Mouse (Mus musculus) left cerebral cortex, postnatal 25 days (tissue): ENCODE measurements at regions not wholly inside any gene's neighbourhood (a gene's known extent, or its start where the extent isn't known, plus 50 kb on each side); places are given as distances from the start of the nearest gene placed in this dataset.

ENCODE experiments used
- DNase-seq, 2 experiments: peaks; one replicate each; pipeline ENCODE4 v3.0.0; 2022; ENCODE audit warnings: low spot score in 2 of 2, mixed read lengths in 1 of 2
- intact Hi-C: fragments of 180-260 bp; cut with DNase I; formaldehyde crosslinking; loops from one replicate; pipeline ENCODE4 v1.15.1; 2025

DNA sequence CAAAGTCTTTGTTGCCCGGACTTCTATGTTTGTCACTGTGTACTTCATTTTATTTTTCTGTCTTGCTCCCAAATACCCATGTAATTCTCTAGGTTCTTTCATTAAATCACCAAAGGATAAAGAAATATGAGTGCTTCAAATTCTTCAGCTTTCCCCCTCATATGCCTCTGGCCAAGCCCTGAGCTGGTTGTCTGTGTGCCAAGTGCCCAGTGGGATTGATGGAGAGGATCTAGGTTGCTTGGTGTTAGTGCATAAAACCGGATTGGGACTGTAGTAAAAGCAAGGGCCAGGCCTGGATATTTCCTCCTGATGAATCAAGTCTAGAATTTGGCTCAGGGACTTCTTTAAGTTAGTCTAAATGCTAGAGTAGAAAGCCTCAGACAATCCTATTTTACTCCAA, 229.0 kb downstream of the Sec61b start:
- no peak for DNase-seq
- intact Hi-C loops: no loop called here

GRCm38 (mm10) chr4:47704607-47705006, 230.1 kb downstream of the Sec61b start:
- intact Hi-C loops: no loop called here

DNA sequence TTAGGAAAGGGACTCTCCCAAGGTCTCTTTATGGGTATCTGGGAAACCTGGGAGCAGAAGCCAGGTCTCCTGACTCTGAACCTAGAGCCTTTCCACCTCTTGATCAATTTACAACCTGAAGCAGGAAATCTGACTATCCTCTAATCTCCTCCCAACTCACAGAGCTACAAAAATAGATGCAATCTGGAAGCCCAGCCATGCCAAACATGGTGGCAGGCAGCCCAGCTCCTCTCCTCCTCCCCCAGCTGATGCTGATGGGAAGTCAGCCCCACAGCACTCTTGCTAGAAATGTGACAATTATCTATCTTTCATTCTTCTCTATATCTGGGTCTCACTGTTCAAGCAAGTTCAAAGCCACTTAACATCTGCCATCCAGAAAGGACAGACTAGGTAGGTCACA, 233.5 kb downstream of the Sec61b start:
- intact Hi-C loops: no loop called here
- peak; percentile 61 to 93 for DNase-seq

More at GRCm38 (mm10) chr4:47704607-47705006, 230.1 kb downstream of the Sec61b start:
- DNase-seq: no peak

DNA sequence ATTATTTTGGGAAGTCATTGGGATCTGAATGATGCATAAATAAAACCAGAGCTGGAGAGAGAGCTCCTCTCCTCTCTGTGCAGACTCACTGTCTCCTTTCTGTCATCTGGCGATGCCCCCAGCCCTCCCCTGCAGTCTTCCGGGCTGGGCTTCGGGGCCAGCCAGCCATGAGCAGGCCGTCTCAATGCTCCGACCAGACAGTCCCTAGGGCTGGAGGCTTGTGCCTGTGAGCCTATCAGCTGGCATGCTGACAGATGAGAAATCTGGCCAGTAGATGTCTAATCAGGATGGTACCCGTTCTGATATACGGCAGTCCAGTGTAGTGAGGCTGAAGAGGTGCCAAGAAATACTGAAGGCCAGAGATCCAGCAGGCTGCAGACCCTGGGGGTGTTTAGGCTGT, 238.9 kb downstream of the Sec61b start:
- intact Hi-C loops: no loop called here

DNA sequence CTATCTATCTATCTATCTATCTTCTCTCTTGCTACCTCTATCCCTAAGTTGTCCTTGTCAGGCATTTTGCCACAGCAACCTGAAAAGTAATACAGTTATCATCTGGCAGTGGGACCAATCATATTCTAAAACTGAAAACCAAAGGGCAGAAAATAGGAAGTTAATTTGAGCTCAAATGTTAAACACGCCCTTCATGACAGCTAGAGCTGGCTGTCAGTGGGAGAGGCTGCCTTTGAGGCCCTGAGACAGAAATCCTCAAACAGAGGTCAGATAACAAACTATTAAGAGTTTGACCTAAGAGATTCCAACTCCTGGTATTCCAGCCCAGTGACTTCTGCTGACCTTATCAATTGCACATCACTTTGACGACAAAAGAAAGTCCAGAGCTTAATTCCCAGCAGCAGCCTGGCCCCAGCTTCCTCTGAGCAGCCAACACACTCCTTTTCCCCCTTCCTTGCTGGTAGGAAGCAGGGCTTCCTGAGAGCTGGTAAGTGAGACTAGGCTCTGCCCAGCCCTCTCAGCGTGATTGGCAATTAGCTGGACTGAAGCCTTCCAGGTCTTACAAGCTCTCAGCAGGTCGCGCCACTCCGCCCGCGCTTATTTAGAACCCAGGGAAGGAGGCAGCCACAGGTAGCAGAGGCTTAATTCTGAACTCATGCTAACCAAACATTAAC, 250.0 kb downstream of the Sec61b start:
- intact Hi-C loops: no loop called here
- DNase-seq: no peak

More for the DNA sequence above, 238.9 kb downstream of the Sec61b start:
- DNase-seq: no peak

DNA sequence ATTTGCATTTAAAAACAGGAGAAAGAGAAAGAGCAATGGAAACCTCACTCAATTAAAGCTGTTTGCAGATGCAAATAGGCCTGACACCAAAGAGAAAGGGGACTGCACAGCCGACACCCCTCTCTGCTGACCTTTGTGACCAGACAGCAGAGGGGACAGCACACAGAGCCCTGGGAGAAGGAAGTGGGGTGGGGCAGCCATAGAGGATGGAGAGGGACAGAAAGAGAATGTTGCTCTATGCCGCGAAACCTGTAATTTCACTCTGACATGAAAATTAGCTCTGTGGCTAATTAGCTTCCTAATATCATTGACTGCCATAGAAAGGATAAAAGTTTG, 250.5 kb downstream of the Sec61b start:
- intact Hi-C loops: no loop called here
- no peak for DNase-seq

- DNase-seq: no peak
- intact Hi-C loops: no loop called here
Observed at GRCm38 (mm10) chr4:47746498-47747190, 272.2 kb downstream of the Sec61b start.

DNA sequence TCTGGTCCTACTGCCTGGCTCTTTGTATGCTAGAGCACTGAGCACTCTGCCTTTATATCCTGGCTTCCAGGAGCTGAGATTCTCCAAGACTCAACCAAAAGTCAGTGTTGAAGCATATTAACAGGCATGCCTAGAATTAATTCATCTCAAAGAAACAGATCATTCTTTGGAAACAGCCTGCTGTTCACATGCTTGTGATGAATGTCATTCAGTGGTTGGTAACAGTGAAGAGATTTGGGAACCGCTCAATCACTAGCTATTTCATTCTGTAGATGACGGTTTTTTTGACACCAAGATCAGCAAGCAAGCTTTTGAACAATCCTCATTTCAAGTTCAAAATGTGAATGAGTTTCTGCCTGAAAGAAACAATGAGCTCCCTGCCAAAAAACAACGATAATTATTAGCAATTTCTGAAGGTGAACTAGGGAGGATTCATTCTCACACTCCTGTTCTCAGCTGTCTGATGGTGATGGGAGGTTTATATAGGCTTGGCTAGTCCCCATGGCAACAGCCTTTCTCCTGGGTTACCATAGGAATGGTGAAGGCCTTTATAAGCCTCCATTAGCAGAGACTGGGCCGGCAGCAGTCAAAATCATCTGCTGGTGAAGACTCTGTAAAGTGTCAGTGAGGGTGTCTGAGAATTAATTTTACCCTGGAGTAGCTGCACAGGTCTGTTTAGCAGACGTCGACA, 272.6 kb upstream of the Nr4a3 start:
- DNase-seq: peak in 1 of 2 experiments; percentile 24
- intact Hi-C loops: no loop called here

- DNase-seq: no peak
- intact Hi-C loops: no loop called here
Observed at GRCm38 (mm10) chr4:47774664-47775063, 270.3 kb upstream of the Nr4a3 start.

GRCm38 (mm10) chr4:47781039-47781438, 263.9 kb upstream of the Nr4a3 start:
- intact Hi-C loops: no loop called here
- DNase-seq: no peak

GRCm38 (mm10) chr4:47796977-47797376, 248.0 kb upstream of the Nr4a3 start:
- intact Hi-C loops: no loop called here
- DNase-seq: peak in 1 of 2 experiments; percentile 52

GRCm38 (mm10) chr4:47799165-47799564, 245.8 kb upstream of the Nr4a3 start:
- intact Hi-C loops: no loop called here
- DNase-seq: no peak

DNA sequence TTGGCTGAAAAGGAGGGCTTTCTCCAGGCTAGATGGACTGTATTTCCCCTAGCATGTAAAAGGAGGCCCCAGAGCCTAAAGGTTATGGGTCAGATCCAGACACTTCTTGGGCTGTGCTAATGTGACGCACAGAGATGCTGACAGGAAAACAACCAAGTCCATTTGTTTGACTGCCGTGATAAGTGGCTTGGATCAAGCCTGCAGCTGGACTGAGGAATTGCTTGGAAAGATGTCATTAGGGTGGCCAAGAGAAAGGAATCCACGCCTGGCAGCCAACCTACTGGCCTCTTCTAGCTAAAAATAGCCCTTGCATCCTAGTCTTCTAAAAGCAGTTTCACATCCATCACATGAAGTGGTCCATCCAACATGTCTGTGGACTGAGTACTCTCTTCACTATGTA, 241.8 kb upstream of the Nr4a3 start:
- no peak for DNase-seq
- intact Hi-C loops: no loop called here

GRCm38 (mm10) chr4:47807877-47808276, 237.1 kb upstream of the Nr4a3 start:
- no peak for DNase-seq
- intact Hi-C loops: no loop called here

- intact Hi-C loops: no loop called here
- peak in 1 of 2 experiments; percentile 66 for DNase-seq
Observed at GRCm38 (mm10) chr4:47814030-47814429, 230.9 kb upstream of the Nr4a3 start.

- intact Hi-C loops: loop anchor here (5.0 kb wide), 1 partner anchor 211 kb away; no protein-coding TSS in a partner anchor
- DNase-seq: peak; percentile 46 to 89
Observed at GRCm38 (mm10) chr4:47818371-47819159, 226.4 kb upstream of the Nr4a3 start.

DNA sequence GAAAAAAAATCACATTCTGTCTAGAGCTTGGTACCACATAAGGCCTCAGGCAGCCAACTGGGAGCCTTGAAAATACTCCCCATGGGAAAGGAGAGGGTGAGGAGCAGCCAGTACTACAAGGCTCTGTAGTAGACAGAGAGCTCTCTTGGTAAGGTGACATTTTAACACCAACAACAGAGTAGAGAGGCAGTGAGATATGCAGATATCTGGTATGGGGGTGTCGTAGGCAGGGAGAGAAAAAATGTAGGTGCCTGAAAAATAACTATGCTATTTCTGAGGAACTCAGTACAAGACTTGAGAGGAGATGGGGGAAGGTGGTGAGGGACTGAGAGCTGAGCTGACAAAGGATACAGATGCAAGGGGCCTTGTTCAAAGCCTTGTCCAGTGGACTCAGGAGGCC, 224.4 kb upstream of the Nr4a3 start:
- intact Hi-C loops: loop anchor here (2.0 to 10.0 kb wide), 3 partner anchors 60 to 296 kb away; no protein-coding TSS in a partner anchor
- peak; percentile 40 to 89 for DNase-seq

DNA sequence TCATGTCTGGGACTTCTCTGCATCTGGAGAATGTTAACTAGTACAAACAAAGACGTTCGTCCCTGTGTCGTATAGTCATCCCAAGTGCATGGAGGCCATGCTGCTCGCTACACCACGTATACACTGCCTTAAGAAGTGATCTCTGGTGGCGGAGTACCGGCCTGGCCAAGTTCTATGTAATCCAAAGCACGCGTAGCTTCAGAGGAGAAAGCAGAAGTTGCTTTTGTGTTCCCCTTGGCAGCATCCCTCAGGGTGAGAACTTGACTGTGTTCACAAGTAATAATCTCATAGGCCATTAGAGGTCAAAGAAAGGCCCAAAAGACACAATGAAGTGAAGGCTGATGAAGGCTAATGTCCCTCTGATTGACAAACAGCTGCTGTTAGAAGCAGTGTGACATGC, 221.7 kb upstream of the Nr4a3 start:
- no peak for DNase-seq
- intact Hi-C loops: loop anchor here (5.0 to 10.0 kb wide), 2 partner anchors 219 to 298 kb away; no protein-coding TSS in a partner anchor

DNA sequence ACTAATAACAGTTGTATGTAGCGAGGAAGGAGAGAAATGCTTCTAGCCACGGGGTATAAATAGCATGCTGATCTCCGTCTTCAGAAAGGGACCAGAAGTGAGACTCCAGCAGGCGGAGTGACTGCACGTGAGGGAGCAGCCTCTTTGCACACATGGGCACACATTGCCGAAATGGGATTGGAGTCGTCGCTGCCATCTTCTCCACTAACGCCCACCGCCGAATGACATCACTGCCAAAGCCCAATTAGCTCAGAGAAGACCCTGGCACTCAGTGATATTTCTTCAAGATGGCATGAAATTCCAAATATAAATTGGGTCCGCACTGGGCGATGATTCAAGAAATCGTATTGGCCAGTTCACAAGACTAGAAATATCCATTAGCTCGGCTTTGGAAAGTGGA, 220.9 kb upstream of the Nr4a3 start:
- DNase-seq: peak; percentile 17 to 41
- intact Hi-C loops: loop anchor here (5.0 to 10.0 kb wide), 2 partner anchors 218 to 299 kb away; no protein-coding TSS in a partner anchor

DNA sequence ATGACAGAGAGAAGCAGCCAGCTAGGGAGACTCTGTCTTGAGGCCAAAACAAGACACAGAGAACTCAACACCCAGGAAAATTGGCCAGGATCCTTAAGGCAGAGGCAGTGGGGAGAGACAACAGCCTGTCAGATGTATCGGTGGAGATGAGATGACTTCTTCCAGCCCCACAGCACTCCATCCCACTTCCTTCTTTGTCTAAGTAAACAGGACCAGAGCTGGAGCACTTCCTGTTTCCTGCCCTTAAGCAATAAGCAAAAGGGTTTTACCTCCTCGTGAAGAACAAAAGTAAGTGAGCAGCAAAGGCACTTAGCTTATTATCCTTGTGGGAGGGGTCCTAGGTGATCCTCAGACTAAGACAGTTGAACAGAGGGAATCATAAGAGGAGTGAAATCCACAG, 212.0 kb upstream of the Nr4a3 start:
- DNase-seq: no peak
- intact Hi-C loops: no loop called here
